Mouse (Mus musculus) right cerebral cortex, postnatal 10 days (tissue): ENCODE data around the gene Nme2.
A peak's percentile ranks its signal among the peaks of the same experiment; 100 is the strongest.

ENCODE experiments used
- DNase-seq, 2 experiments: peaks; one replicate each; pipeline ENCODE4 v3.0.0; 2021; ENCODE audit warnings: low spot score in 2 of 2

Nme2 gene

GRCm38 (mm10) chr11:93956159-93956558 is at the start of gene Nme2:
Gene Nme2 (minus strand): TSS chr11:93956259.
- no peak for DNase-seq

GRCm38 (mm10) chr11:94003346-94003745 is 47.3 kb upstream of the Nme2 start:
- DNase-seq: no peak

GRCm38 (mm10) chr11:93999276-93999675 is 43.2 kb upstream of the Nme2 start:
- no peak for DNase-seq

GRCm38 (mm10) chr11:93997141-93997775 is 41.2 kb upstream of the Nme2 start:
- DNase-seq: peak; percentile 24 to 41

GRCm38 (mm10) chr11:93996306-93997140 is 40.5 kb upstream of the Nme2 start:
- peak; percentile 60 to 73 for DNase-seq

- peak; percentile 96 for DNase-seq
Observed at GRCm38 (mm10) chr11:93995720-93996305, 39.8 kb upstream of the Nme2 start, which contains the start of gene Spag9. Gene Spag9 (plus strand): TSS chr11:93996091.

- DNase-seq: peak; percentile 78 to 89
Observed at GRCm38 (mm10) chr11:93995111-93995719, 39.2 kb upstream of the Nme2 start.

GRCm38 (mm10) chr11:93994531-93994930 is 38.5 kb upstream of the Nme2 start:
- DNase-seq: no peak

GRCm38 (mm10) chr11:93988328-93989062 is 32.4 kb upstream of the Nme2 start:
- DNase-seq: no peak

GRCm38 (mm10) chr11:93987625-93988327 is 31.7 kb upstream of the Nme2 start:
- DNase-seq: no peak

GRCm38 (mm10) chr11:93987026-93987425 is 31.0 kb upstream of the Nme2 start:
- no peak for DNase-seq

- DNase-seq: no peak
Observed at GRCm38 (mm10) chr11:93986298-93986697, 30.2 kb upstream of the Nme2 start.

GRCm38 (mm10) chr11:93985265-93985664 is 29.2 kb upstream of the Nme2 start:
- no peak for DNase-seq

- DNase-seq: no peak
Observed at GRCm38 (mm10) chr11:93984619-93985018, 28.6 kb upstream of the Nme2 start.

GRCm38 (mm10) chr11:93979502-93980049 is 23.5 kb upstream of the Nme2 start:
- no peak for DNase-seq

- DNase-seq: no peak
Observed at GRCm38 (mm10) chr11:93972951-93973350, 16.9 kb upstream of the Nme2 start.

- no peak for DNase-seq
Observed at GRCm38 (mm10) chr11:93969799-93970198, 13.7 kb upstream of the Nme2 start.

- no peak for DNase-seq
Observed at GRCm38 (mm10) chr11:93969171-93969570, 13.1 kb upstream of the Nme2 start.

- no peak for DNase-seq
Observed at GRCm38 (mm10) chr11:93968848-93969128, 12.7 kb upstream of the Nme2 start.

- peak; percentile 98 for DNase-seq
Observed at GRCm38 (mm10) chr11:93968005-93968847, 12.2 kb upstream of the Nme2 start, which contains the start of the genes Gm20390 and Nme1. Gene Gm20390 (minus strand): TSS chr11:93968293. Gene Nme1 (minus strand): TSS chr11:93968521.
